Mouse (Mus musculus) megakaryocyte progenitor cell, adult 5-6 weeks (primary cell): ENCODE measurements around the gene Pou2f2. TPM values are rescaled to one million over a fixed set of nuclear protein-coding genes. Genes with fewer than 3 reads are reported as not detected.

ENCODE experiments used
- ATAC-seq: replicated peaks from 2 replicates; pipeline ENCODE4 v1.8.0; 2016; ENCODE audit warnings: mild to moderate bottlenecking, moderate TSS enrichment, inconsistent platforms; ENCODE audit not compliant: poor library complexity
- total RNA-seq, 2 experiments: library from RNA; stranded (forward) in 1 of 2; stranded (reverse) in 1 of 2; fragments of 157-497, 149-512 nt in 1 of 2; fragments of 200-1000 nt in 1 of 2; gene quantifications; 2 replicates each; pipeline versions ENCODE4 v1.2.3 to v1.2.4; 2015 to 2017

Pou2f2 gene
- total RNA-seq, 2 experiments from 2014 or later = 4.1 to 13.8 TPM

GRCm38 (mm10) chr7:25150151-25150663, 29.3 kb downstream of the Pou2f2 start:
- ATAC-seq = no peak

DNA sequence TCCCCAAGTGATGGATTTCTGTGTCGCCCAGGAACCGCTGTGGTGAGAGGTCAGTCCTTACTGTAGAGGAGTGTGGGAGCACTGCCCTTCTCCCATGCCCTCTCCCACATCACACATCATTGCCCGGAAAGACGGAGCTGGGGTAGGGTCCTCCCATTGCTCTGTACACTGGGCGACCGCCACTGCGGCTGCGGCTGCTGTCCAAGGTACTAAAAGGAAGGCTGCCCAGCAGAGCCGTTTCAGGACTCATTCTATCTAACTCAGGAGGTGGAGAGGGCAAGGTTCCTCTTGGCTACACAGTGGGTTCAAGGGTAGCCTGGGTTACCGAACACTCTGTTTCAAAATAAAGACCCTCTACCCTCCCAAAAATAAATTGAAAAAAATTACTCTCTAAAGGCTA, 33.6 kb downstream of the Pou2f2 start:
- peak; percentile 75 for ATAC-seq

GRCm38 (mm10) chr7:25141761-25142160, 37.8 kb downstream of the Pou2f2 start:
- ATAC-seq = peak; percentile 92

DNA sequence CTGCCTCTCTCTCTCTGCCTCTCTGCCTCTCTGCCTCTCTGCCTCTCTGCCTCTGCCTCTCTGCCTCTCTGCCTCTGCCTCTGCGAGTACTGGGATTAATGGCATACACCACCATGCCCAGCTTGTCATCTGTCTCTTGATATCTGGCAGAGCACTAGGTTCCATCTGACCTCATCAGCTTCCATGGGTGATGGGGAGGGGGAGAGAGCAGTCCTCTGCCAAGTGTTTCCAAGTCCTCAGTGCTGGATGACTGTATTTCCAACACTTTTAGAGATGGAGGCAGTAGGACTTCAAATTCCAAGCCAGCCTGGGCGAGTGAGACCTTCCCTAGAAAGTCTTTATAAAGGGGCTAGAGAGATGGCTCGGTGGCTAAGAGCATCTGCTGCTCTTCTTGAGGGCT, 42.0 kb downstream of the Pou2f2 start:
- no peak for ATAC-seq

DNA sequence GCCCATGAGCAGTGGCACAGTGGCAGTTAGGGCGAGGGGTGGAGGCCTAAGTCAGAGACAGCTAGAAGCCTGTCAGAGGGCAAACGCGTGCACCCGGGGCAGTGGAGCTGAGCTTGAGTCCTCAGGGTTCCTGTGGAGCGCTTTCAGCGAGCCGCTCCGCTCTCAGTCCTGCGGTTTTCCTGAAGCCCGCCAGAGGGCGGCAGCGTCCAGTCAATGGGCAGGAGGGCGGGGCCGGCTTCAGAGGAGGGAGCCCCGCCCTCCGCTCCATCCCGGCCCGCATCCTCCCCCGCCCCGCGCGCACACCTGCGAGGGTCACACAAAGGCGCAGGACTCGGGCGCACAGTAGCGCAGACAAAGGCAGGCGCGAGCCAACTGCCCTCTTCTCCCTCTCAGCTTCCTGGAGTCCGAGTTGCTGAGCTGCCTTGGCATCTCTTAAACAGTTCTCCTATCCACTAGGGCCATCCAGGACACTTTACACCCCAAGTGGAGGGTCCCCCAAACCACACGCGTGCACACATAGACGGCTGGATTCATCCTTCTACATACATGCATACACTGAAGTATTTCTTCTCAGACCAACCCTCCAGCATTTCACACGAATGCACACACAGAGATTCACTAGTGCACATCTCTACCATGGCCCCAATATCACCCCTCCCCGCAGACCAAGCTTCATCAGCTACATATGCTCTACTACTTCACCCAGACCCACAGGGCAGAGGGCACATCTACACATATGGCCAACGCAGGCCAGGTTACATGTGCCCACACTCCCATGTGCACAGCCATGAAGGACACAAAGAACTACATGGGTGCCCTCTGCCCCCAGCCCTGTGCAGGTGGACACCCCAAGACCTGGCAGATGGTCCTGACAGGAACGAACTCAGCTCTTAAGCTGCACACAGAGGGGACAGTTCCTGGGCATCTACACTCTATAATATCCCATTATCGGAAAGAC, 46.2 kb downstream of the Pou2f2 start:
- peak; percentile 90 for ATAC-seq

DNA sequence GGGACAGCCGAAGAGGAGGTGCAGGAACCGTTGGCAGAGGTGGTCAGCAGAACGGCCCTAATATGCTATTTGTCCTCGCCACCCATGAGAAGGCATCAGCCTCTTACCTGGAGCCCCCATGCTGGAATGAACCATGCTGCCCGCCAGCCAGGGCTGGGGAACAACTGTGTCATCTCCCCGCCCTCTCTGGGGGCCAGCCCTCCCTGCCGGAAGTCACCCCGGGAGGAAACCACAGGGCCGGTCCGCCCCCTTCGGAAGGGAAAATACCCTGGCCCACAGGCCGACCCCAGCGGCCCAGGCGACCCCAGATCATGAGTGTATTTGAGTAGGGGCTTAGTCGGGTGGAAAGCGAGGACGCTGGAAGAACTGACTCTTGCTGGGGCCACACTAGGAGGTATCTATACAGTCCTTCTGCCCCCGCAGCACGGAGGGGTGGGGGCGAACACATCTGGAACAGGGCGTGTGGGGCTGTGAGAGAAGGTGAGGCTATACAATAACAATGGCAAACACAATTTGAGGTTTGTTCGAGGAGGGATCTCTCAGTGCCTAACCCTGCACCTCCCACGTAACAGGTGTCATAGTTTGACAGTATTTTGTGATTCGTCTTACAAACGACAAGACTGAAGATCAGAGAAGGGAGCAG, 47.1 kb downstream of the Pou2f2 start:
- peak; percentile 55 for ATAC-seq

GRCm38 (mm10) chr7:25131247-25131646, 48.3 kb downstream of the Pou2f2 start:
- ATAC-seq = no peak

- ATAC-seq = no peak
These were observed 49.0 kb downstream of the Pou2f2 start for GRCm38 (mm10) chr7:25130565-25130964.

DNA sequence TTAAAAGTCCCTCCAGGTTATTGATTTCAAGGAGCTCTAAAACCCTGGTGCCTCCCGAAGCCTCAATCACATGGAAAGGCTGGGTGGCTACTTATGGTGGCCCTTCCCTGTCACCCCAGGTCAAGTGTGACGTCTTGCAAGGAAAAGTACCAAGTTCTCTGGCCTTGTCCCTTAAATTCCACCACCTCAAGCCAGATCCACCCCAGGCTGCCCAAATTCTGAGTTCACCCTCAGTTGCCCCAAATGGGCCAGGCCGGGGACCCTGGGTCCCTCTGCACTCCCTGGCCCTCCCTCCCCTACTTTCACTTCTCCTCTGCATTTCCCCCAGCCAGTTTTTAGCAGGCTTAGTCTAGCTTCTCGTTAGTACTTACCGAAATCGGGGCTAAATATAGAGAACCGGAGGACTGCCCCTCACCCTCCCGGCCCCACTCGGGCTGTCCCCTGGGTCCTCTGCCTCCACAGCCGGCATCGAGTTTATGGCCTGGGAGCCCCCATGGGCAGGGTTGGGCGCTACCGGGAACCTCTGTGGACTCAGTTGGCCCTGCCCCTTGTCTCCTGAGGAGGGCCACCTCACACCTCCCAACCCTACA, 50.0 kb downstream of the Pou2f2 start:
- peak; percentile 32 for ATAC-seq

DNA sequence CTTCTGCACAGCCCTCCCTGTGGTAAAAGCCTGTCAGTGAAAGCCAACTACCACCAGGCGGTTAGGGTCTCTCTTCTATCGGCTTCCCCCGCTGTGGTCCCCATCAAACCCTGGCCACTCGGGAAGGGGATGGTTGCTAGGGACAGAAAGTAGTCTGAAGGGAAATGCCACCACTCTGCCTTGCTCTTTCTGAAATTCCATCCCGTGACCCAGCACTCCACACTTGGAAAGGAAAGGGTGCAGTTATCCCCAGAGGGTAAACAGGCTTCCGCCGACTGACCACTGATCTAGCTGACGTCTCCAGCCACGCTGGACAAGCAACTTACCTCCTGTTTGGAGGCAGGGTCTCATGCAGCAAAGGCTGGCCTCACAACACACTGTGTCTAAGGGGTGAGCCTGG, 51.6 kb downstream of the Pou2f2 start:
- no peak for ATAC-seq

DNA sequence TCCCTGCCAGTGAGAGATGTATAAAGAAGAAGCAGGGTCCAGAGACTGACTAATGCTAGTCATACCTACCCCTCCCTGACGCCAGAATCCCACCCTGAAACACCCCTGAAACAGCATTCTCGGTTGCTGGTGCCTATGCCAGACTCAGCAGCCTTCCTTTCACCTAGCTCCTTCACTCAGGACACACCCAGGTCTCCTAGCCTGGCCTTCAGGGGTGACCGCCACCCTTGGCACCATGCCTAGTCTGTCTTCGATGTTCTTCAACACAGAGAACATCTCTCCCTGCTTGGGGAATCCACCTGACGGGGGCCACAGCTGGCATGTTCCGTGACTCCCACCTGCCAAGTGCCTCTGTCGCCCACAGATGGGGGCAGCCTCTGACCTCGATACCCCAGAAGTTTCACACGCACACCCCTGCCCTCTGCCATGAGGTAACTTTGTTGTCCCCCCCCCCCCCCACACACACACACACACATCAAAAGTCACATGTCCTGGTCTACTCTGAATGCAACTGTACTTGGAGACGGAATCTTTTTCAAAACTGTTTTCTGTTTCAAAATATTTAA, 53.7 kb downstream of the Pou2f2 start:
- ATAC-seq = no peak

DNA sequence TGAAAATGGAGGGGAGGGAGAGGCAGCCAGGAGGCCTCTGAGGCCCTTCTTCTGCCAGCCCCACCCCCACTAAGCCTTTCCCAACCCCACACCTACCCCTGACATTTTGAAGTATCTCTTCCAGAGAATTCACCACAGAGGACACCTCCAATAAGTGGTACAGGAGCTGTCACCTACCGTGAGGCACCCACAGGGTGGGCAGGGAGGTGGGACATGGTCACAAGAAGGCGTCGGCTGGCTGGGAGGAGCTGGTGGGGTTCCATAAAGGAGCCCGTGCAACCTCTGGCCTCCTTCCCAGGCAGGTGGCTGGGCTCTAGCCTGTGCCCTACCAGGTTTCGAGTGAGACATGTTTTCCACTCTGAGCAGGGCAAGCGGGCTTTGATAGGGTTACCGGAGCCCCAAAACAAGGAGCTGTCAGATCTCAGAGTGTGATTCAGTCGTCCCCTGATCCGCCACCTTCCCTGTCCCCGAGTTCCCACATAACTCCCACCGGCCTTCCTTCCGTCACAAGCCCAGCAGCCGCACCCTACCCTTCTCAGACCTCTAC, 58.2 kb downstream of the Pou2f2 start:
- ATAC-seq = no peak

- ATAC-seq = peak; percentile 81
These were observed 59.3 kb downstream of the Pou2f2 start for GRCm38 (mm10) chr7:25120061-25120834.

GRCm38 (mm10) chr7:25112956-25113603, 66.4 kb downstream of the Pou2f2 start:
- ATAC-seq = no peak

GRCm38 (mm10) chr7:25112178-25112955, 67.2 kb downstream of the Pou2f2 start:
- ATAC-seq = no peak

DNA sequence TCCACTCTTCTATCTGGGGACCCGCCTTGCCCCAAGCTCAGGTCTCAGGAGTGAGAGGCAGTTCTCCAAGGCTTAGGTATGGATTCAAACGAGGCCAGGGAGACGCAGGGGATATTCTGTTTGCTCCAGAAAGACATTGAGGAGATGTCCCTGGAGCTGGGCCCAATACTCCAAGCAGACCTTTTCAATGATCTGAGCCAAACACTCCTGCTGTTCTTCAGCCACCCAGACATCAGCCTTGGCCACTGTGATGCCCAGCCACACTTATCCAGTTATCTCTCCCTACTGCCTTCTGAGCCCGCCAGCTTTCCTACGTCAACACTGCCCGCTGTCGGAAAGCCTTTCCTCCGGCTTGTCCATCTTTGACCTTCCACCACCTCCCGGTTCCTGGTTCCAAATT, 69.2 kb downstream of the Pou2f2 start:
- ATAC-seq = no peak

DNA sequence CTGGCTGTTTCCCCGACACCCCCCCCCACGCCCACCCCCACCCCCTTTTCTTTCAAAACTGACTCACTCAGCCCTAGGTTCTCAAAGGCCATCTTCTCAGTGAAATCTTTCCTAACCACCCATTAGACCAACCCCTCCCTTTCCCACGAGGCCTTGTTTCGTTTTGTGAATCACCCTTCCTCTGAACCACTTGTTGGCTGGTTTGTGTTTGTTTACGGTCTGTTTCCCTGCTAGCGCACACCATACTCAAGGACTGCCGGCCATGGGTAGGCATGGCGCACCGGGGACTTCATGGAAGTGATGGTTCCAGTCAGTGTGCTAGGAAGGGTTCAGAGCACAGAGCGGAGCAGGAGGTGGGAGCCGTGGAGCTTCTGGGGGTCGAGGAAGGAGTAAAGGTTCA, 70.2 kb downstream of the Pou2f2 start:
- ATAC-seq = no peak

DNA sequence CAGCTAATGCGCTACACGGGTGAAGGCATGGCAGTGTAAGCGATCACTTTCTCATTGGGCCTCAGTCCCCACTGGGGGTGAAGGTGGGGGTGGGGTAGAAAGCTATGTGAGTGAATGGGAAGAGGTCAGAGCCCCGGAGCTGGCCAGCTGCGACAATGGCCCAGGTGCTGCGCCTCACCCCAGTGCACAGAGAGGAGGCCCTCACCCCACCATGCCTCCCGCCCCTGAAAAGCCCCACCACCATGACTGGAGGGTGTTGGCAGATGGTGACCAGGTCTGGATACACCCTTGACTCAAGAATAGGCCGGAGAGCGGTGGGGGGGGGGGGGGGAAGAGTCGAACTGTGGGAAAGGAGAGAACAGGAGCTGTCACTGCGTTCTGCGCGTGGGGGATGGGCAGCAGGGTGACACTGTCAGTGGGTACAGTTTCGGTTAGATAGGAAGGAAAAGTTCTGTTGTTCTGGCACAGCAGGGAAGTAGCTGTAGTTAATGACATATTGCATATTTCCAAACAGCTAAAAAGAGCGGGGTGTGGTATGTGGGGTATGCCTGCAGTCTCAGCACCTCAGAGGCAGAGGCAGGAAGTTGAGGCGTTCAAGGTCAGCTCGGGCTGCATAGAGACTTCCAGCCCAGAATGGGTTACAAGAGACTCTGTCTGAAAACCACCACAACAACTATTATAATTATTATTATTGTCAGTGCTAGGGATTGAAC, 72.6 kb downstream of the Pou2f2 start:
- ATAC-seq = peak; percentile 76
